8 mouse cellular contexts compared by ENCODE assay signal in the genomic region with DNA sequence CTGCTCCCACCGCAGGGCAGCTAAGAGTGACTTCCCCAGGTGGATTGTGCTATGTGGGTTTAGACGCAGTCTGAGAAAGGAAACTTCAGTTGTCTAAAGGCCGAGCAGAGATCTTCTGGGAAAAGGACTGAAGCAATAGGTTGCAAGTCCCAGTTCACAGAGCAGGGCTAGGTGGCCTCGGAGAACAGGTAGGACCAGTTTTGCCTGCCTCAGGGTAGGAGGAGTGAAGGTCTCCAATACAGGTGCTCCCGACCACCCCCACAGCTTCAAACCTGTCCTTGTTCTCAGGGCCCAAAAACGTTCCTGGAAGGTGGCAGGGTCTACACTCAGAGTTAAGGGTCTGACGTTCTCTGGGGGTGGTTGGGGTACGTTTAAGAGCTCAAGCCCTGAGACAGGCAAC. TPM values are rescaled to one million over a fixed set of nuclear protein-coding genes. Genes with fewer than 3 reads are reported as not detected.
A peak's percentile ranks its signal among the peaks of the same experiment; 100 is the strongest.
DNase-seq lines count a peak whose midpoint lies in the region; ATAC-seq and TF ChIP-seq lines count a peak whose summit lies in the region.

A gene (plus strand): TSS at position 343 of the 400 bp plus-strand sequence.

- no peak within 1 kb of the TSS for H3K27ac ChIP-seq in brown adipose tissue, adult 24 weeks (replicated peaks; ENCODE audit: low read depth, low read length)
- peak within 1 kb of the TSS; percentile 81 for H3K27ac ChIP-seq in intestine, embryonic 16.5 days (ENCODE audit: low read length)
- no peak within 1 kb of the TSS for H3K27ac ChIP-seq in limb, embryonic 14.5 days (replicated peaks; ENCODE audit: low read depth, low read length)

- no peak for TF ChIP-seq CTCF in G1E (IDR thresholded peaks at IDR 0.05; ENCODE audit: low read depth, low read length)

- whole genome bisulfite sequencing in intestine, embryonic 16.5 days, result 38% methylated on average over 8 of the region's 8 CpGs
- 48% methylated on average over 8 of the region's 8 CpGs for WGBS in limb, embryonic 14.5 days

- H3K27me3 ChIP-seq in G1E (ENCODE audit: insufficient read depth, low read length), result peaks cover 17% of the 10 kb centered on the region
- H3K27me3 ChIP-seq in intestine, embryonic 16.5 days (replicated peaks; ENCODE audit: control insufficient read depth, insufficient read depth, low read length), result no peaks in the 10 kb centered on the region
- H3K27me3 ChIP-seq in limb, embryonic 14.5 days (ENCODE audit: control insufficient read depth, insufficient read depth, low read length), result no peaks in the 10 kb centered on the region

- H3K4me3 ChIP-seq in G1E (ENCODE audit: low read depth, low read length), result no peak within 1 kb of the TSS
- no peak within 1 kb of the TSS for H3K4me3 ChIP-seq in brown adipose tissue, adult 24 weeks (ENCODE audit: insufficient read depth, low read depth, low read length)
- H3K4me3 ChIP-seq in intestine, embryonic 16.5 days (ENCODE audit: low read length), result no peak within 1 kb of the TSS
- no peak within 1 kb of the TSS for H3K4me3 ChIP-seq in limb, embryonic 14.5 days (replicated peaks; ENCODE audit: low read length)

- 0 out of 2 replicates have a peak within 1 kb of the TSS, but pooled peaks have one; percentile 17 for H3K4me2 ChIP-seq in intestine, embryonic 16.5 days (ENCODE audit: low read depth, low read length)
- no peak within 1 kb of the TSS for H3K4me2 ChIP-seq in limb, embryonic 14.5 days (replicated peaks; ENCODE audit: low read depth, low read length, severe bottlenecking)

- no peak for DNase-seq in G1E (ENCODE audit: low spot score)
- no peak for DNase-seq in gastrocnemius, postnatal 14 days
- DNase-seq in limb, embryonic 14.5 days (ENCODE audit: low spot score), result no peak
- no peak for DNase-seq in frontal cortex, postnatal 14 days (ENCODE audit: low spot score in 2 of 2)
- no peak for DNase-seq in B cell, adult 2 months

- peaks cover 2% of the 10 kb centered on the region for H3K36me3 ChIP-seq in G1E (replicated peaks)
- no peaks in the 10 kb centered on the region for H3K36me3 ChIP-seq in intestine, embryonic 16.5 days (ENCODE audit: control insufficient read depth, insufficient read depth, low read length)
- H3K36me3 ChIP-seq in limb, embryonic 14.5 days (ENCODE audit: control insufficient read depth, insufficient read depth, low read length), result no peaks in the 10 kb centered on the region

- H3K9ac ChIP-seq in intestine, embryonic 16.5 days (ENCODE audit: low read depth, low read length), result no peak within 1 kb of the TSS
- H3K9ac ChIP-seq in limb, embryonic 14.5 days (ENCODE audit: low read depth, low read length, severe bottlenecking), result no peak within 1 kb of the TSS

- peaks cover 3% of the 10 kb centered on the region; the same call in 1 of the 2 replicates for H3K9me3 ChIP-seq in G1E (replicated peaks)
- no peaks in the 10 kb centered on the region; the same call in 1 of the 2 replicates for H3K9me3 ChIP-seq in intestine, embryonic 16.5 days (ENCODE audit: control insufficient read depth, low read length)
- H3K9me3 ChIP-seq in limb, embryonic 14.5 days (ENCODE audit: control insufficient read depth, low read length), result no peaks in the 10 kb centered on the region

- peaks cover 10% of the 10 kb centered on the region for H3K4me1 ChIP-seq in G1E (ENCODE audit: insufficient read depth, low read depth, low read length)
- H3K4me1 ChIP-seq in brown adipose tissue, adult 24 weeks (ENCODE audit: control insufficient read depth, insufficient read depth, insufficient read length, low read length), result peaks cover 2% of the 10 kb centered on the region; the same call in 1 of the 2 replicates
- no peaks in the 10 kb centered on the region for H3K4me1 ChIP-seq in intestine, embryonic 16.5 days (ENCODE audit: control insufficient read depth, insufficient read depth, low read length)
- peaks cover 2% of the 10 kb centered on the region; the same call in 1 of the 2 replicates for H3K4me1 ChIP-seq in limb, embryonic 14.5 days (ENCODE audit: control insufficient read depth, insufficient read depth, low read length)

- no peak for ATAC-seq in G1E (ENCODE audit: extremely low read depth, insufficient number of reproducible peaks, low FRiP score, poor library complexity, severe bottlenecking)
- ATAC-seq in intestine, embryonic 16.5 days, result peak; percentile 88
- ATAC-seq in limb, embryonic 14.5 days (ENCODE audit: low FRiP score, low read depth), result no peak
- no peak for ATAC-seq in monocyte, adult 5-6 weeks (replicated peaks; ENCODE audit: insufficient number of reproducible peaks, low FRiP score, low TSS enrichment, poor library complexity, severe bottlenecking)

- TF ChIP-seq POLR2A in limb, embryonic 14.5 days (IDR thresholded peaks at IDR 0.05; ENCODE audit: borderline replicate concordance, extremely low read depth, insufficient read depth, insufficient read length), result no peak

- intact Hi-C loops in gastrocnemius, postnatal 14 days (cut with DNase I; ENCODE audit: low total_unique reads), result no loop called here

RNA-seq across cellular contexts. Expression of the gene that starts here (rescaled TPM):
- total RNA-seq in G1E (2014; fragmentation: Nextera tagmentation) (57.9 and 66.2 TPM in 2 replicates), G1E (2017) (99.8 and 102 TPM in 2 replicates)
- 110 and 144 TPM in 2 replicates for polyA plus RNA-seq in G1E (2012)
- polyA plus RNA-seq in brown adipose tissue, adult 24 weeks (2012; ENCODE audit: insufficient read depth, insufficient read length, missing spikeins), result 108 TPM in 2 replicates
- 10 to 100 TPM; 91.1 to 97.2 TPM for total RNA-seq in gastrocnemius, postnatal 14 days (2021)
- 23.6 and 28.7 TPM in 2 replicates for polyA plus RNA-seq in intestine, embryonic 16.5 days (2015; fragmentation: Nextera tagmentation; extraction: Ambion mirVana)
- polyA plus RNA-seq in limb, embryonic 14.5 days (2012; rRNA removed), result 177 and 206 TPM in 2 replicates
- polyA plus RNA-seq in limb, embryonic 14.5 days (2014; fragmentation: Nextera tagmentation; extraction: Ambion mirVana), result 20.7 and 20.9 TPM in 2 replicates
- total RNA-seq in monocyte, adult 5-6 weeks (2017), result 201 to 228 TPM (median 225 TPM) in 3 replicates
